24 mouse cellular contexts compared by ENCODE assay signal in the genomic region with DNA sequence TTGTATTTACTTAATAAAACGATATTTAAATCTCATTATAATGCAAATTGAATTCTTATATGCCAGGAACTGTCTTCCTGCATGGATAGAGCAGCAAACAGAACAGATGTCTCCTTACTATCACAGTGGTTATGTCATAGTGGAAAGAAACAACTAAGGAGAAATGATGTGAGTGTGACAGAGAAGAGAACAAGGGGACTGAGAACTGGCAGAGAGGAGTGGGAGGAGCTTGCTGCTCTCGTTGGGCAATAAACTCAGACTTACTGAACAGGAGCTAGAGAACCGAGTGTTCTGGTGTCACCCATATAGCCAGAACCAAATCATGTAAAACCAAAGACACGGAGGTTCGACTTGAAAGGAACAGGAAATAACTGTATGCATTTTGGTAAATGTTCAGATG.
DNase-seq lines count a peak whose midpoint lies in the region; ATAC-seq and TF ChIP-seq lines count a peak whose summit lies in the region.
"Had no signal": no experiment of that assay in that cellular context is flagged by ENCODE, and none has a peak within 500 bp of the region (broad histone marks: within the 10 kb centered on the region; RNA-seq: fewer than 3 reads in every experiment).

No protein-coding gene starts in this region.

- intact Hi-C loops in heart, adult 2 months (cut with DNase I): no loop called here

- peak; percentile 82; the same call in 1 of the 2 replicates for ATAC-seq in lung, embryonic 15.5 days (ENCODE audit: borderline replicate concordance, extremely low read depth, low FRiP score, low TSS enrichment)
- ATAC-seq in lung, postnatal 0 days: peak; percentile 92
- no peak for ATAC-seq in inflammation-experienced regulatory T-cells, adult 6 months
- ATAC-seq: activated CD4-positive, CD25-positive, alpha-beta regulatory T cell, adult 4 months; CD4-positive, CD25-positive, alpha-beta regulatory T cell, adult 4 months; forebrain, embryonic 13.5 days; Patski had no signal

- H3K9me3 ChIP-seq in heart, embryonic 10.5 days: no peaks in the 10 kb centered on the region
- H3K9me3 ChIP-seq in lung, embryonic 15.5 days: no peaks in the 10 kb centered on the region
- no peaks in the 10 kb centered on the region for H3K9me3 ChIP-seq in lung, postnatal 0 days (ENCODE audit: low read length)
- H3K9me3 ChIP-seq: embryonic facial prominence, embryonic 12.5 days; forebrain, embryonic 13.5 days; G1E had no signal

- no peak overlapping the region for H3K9ac ChIP-seq in heart, adult 2 months (ENCODE audit: low read depth, low read length)
- no peak overlapping the region for H3K9ac ChIP-seq in lung, embryonic 15.5 days
- no peak overlapping the region for H3K9ac ChIP-seq in lung, postnatal 0 days (replicated peaks; ENCODE audit: low read depth)
- H3K9ac ChIP-seq: embryonic facial prominence, embryonic 12.5 days; forebrain, embryonic 13.5 days had no signal

- no peak overlapping the region for H3K4me3 ChIP-seq in heart, embryonic 10.5 days
- H3K4me3 ChIP-seq in heart, adult 2 months: no peak overlapping the region
- H3K4me3 ChIP-seq in lung, embryonic 15.5 days: no peak overlapping the region
- no peak overlapping the region for H3K4me3 ChIP-seq in lung, postnatal 0 days (ENCODE audit: low read depth, low read length)
- H3K4me3 ChIP-seq: embryonic facial prominence, embryonic 10.5 days; embryonic facial prominence, embryonic 12.5 days; forebrain, embryonic 13.5 days had no signal

- H3K27me3 ChIP-seq in heart, embryonic 10.5 days (ENCODE audit: insufficient read depth, poor library complexity, severe bottlenecking): no peaks in the 10 kb centered on the region
- no peaks in the 10 kb centered on the region for H3K27me3 ChIP-seq in heart, adult 2 months (ENCODE audit: control insufficient read depth, insufficient read depth, low read length)
- no peaks in the 10 kb centered on the region for H3K27me3 ChIP-seq in lung, embryonic 15.5 days
- H3K27me3 ChIP-seq in lung, postnatal 0 days (replicated peaks; ENCODE audit: insufficient read depth, low read length): no peaks in the 10 kb centered on the region
- H3K27me3 ChIP-seq: CH12.LX; embryonic facial prominence, embryonic 12.5 days; forebrain, embryonic 13.5 days; Patski had no signal

- TF ChIP-seq CTCF in heart, adult 2 months (IDR thresholded peaks at IDR 0.05): no peak
- TF ChIP-seq CTCF in lung, postnatal 0 days (IDR thresholded peaks at IDR 0.05): no peak

- H3K36me3 ChIP-seq in heart, embryonic 10.5 days: peaks cover 13% of the 10 kb centered on the region; the same call in 1 of the 2 replicates
- no peaks in the 10 kb centered on the region for H3K36me3 ChIP-seq in heart, adult 2 months (ENCODE audit: control insufficient read depth, insufficient read depth, low read length)
- H3K36me3 ChIP-seq in lung, embryonic 15.5 days: no peaks in the 10 kb centered on the region
- H3K36me3 ChIP-seq in lung, postnatal 0 days (ENCODE audit: insufficient read depth, low read length): no peaks in the 10 kb centered on the region

- TF ChIP-seq POLR2A in heart, adult 2 months (IDR thresholded peaks at IDR 0.05; ENCODE audit: insufficient read depth, low read depth, low read length): no peak

- no peaks in the 10 kb centered on the region for H3K4me1 ChIP-seq in heart, embryonic 10.5 days
- H3K4me1 ChIP-seq in heart, adult 2 months (ENCODE audit: control insufficient read depth, insufficient read depth, low read length): no peaks in the 10 kb centered on the region
- H3K4me1 ChIP-seq in lung, embryonic 15.5 days: no peaks in the 10 kb centered on the region
- H3K4me1 ChIP-seq in lung, postnatal 0 days (ENCODE audit: insufficient read depth, low read depth, low read length): no peaks in the 10 kb centered on the region
- H3K4me1 ChIP-seq: embryonic facial prominence, embryonic 10.5 days; embryonic facial prominence, embryonic 12.5 days; forebrain, embryonic 13.5 days had no signal

- peak; percentile 10 for DNase-seq in heart, embryonic 10.5 days (ENCODE audit: low spot score)
- no peak for DNase-seq in heart, adult 2 months
- no peak for DNase-seq in lung, postnatal 25 days (ENCODE audit: low spot score)
- DNase-seq in lung, postnatal 0 days (ENCODE audit: low spot score): peak; percentile 90
- DNase-seq in lung, adult 18-20 months: no peak
- DNase-seq: adrenal gland, adult 8-10 months; adrenal gland, postnatal 14 days; adrenal gland, postnatal 36 days; B cell, adult 2 months; cerebellum, adult 11-12 months; cerebellum, adult 2 months; cerebellum, adult 9-10 months; cerebellum, postnatal 10 days; cerebellum, postnatal 25 days had no signal

- no peak for TF ChIP-seq EP300 in heart, adult 2 months (IDR thresholded peaks at IDR 0.05; ENCODE audit: insufficient read depth, low read depth, low read length)
- peak; percentile 74 for TF ChIP-seq EP300 in lung, postnatal 0 days (IDR thresholded peaks at IDR 0.05)

- no peak overlapping the region for H3K4me2 ChIP-seq in lung, embryonic 15.5 days
- no peak overlapping the region for H3K4me2 ChIP-seq in lung, postnatal 0 days (replicated peaks; ENCODE audit: low read depth, low read length)
- H3K4me2 ChIP-seq: embryonic facial prominence, embryonic 12.5 days; forebrain, embryonic 13.5 days had no signal

- H3K27ac ChIP-seq in heart, embryonic 10.5 days: no peak overlapping the region
- no peak overlapping the region for H3K27ac ChIP-seq in heart, adult 2 months
- H3K27ac ChIP-seq in lung, embryonic 15.5 days: no peak overlapping the region
- H3K27ac ChIP-seq in lung, postnatal 0 days (ENCODE audit: low read length): 0 out of 2 replicates have a peak overlapping the region, but pooled peaks have one; percentile 27
- H3K27ac ChIP-seq: embryonic facial prominence, embryonic 10.5 days; embryonic facial prominence, embryonic 12.5 days; forebrain, embryonic 13.5 days had no signal

- WGBS in heart, embryonic 10.5 days: 80% methylated on average over 5 of the region's 5 CpGs
- WGBS in heart, adult 2 months: 87% methylated on average over 5 of the region's 5 CpGs
- 64% methylated on average over 5 of the region's 5 CpGs for WGBS in lung, embryonic 15.5 days
- 66% methylated on average over 5 of the region's 5 CpGs for WGBS in lung, postnatal 0 days

- H3K79me2 ChIP-seq in heart, adult 2 months (replicated peaks; ENCODE audit: control insufficient read depth, insufficient read depth, low read length): no peaks in the 10 kb centered on the region

Comparison
In these comparisons a context has a peak if more than half of its experiments do, and no peak if none do; other contexts are left out.
1. DNase-seq: peak in heart, embryonic 10.5 days (single experiment) and lung, postnatal 0 days (single experiment); none in heart, adult 2 months (0 of 2), lung, postnatal 25 days (single experiment) and lung, adult 18-20 months (0 of 2).